ENCODE assay signal across 11 mouse cellular contexts in genomic region chr8:126806591-126806990, GRCm38 (mm10).
DNase-seq lines count a peak whose midpoint lies in the region; ATAC-seq and TF ChIP-seq lines count a peak whose summit lies in the region.
"Had no signal": no experiment of that assay in that cellular context is flagged by ENCODE, and none has a peak within 500 bp of the region (broad histone marks: within the 10 kb centered on the region; RNA-seq: fewer than 3 reads in every experiment).

No protein-coding gene starts in this region.

- H3K9me3 ChIP-seq in kidney, embryonic 16.5 days (ENCODE audit: low read length) = no peaks in the 10 kb centered on the region
- H3K9me3 ChIP-seq in heart, embryonic 16.5 days (replicated peaks; ENCODE audit: control insufficient read depth, low read length) = no peaks in the 10 kb centered on the region
- H3K9me3 ChIP-seq in liver, embryonic 13.5 days (replicated peaks) = no peaks in the 10 kb centered on the region
- H3K9me3 ChIP-seq: forebrain, embryonic 10.5 days; G1E had no signal

- H3K4me3 ChIP-seq in kidney, embryonic 16.5 days (ENCODE audit: low read length) = no peak overlapping the region
- no peak overlapping the region for H3K4me3 ChIP-seq in cortical plate, adult 2 months (ENCODE audit: insufficient read depth, low read length)
- no peak overlapping the region for H3K4me3 ChIP-seq in heart, embryonic 16.5 days (ENCODE audit: low read length)
- no peak overlapping the region for H3K4me3 ChIP-seq in liver, embryonic 13.5 days (replicated peaks)
- H3K4me3 ChIP-seq: forebrain, embryonic 10.5 days had no signal

- 0 out of 2 replicates have a peak overlapping the region, but pooled peaks have one; percentile 31 for H3K9ac ChIP-seq in kidney, embryonic 16.5 days (replicated peaks; ENCODE audit: low read length)
- no peak overlapping the region for H3K9ac ChIP-seq in heart, embryonic 16.5 days (ENCODE audit: low read length)
- H3K9ac ChIP-seq in liver, embryonic 13.5 days = no peak overlapping the region

- H3K36me3 ChIP-seq in kidney, embryonic 16.5 days (ENCODE audit: insufficient read depth, low read length) = no peaks in the 10 kb centered on the region
- no peaks in the 10 kb centered on the region for H3K36me3 ChIP-seq in heart, embryonic 16.5 days (ENCODE audit: control insufficient read depth, insufficient read depth)
- H3K36me3 ChIP-seq in liver, embryonic 13.5 days = no peaks in the 10 kb centered on the region
- H3K36me3 ChIP-seq: forebrain, embryonic 10.5 days; G1E had no signal

- ATAC-seq in kidney, embryonic 16.5 days (ENCODE audit: low FRiP score, low TSS enrichment) = no peak
- no peak for ATAC-seq in heart, embryonic 16.5 days (replicated peaks; ENCODE audit: extremely low read depth, insufficient read depth, low FRiP score)
- no peak for ATAC-seq in liver, embryonic 13.5 days (ENCODE audit: low read depth)

- 98% methylated on average over 2 of the region's 2 CpGs for WGBS in kidney, embryonic 16.5 days
- WGBS in heart, embryonic 16.5 days = 86% methylated on average over 2 of the region's 2 CpGs
- WGBS in liver, embryonic 13.5 days (ENCODE audit: insufficient replicate concordance) = 86% methylated on average over 2 of the region's 2 CpGs

- no peaks in the 10 kb centered on the region for H3K27me3 ChIP-seq in kidney, embryonic 16.5 days (ENCODE audit: insufficient read depth, low read length)
- H3K27me3 ChIP-seq in heart, embryonic 16.5 days (ENCODE audit: control insufficient read depth, insufficient read depth, low read length) = peaks cover 2% of the 10 kb centered on the region; the same call in 1 of the 2 replicates
- H3K27me3 ChIP-seq in liver, embryonic 13.5 days = 0 out of 2 replicates have a peak, but pooled peaks cover 5% of the 10 kb centered on the region

- H3K4me1 ChIP-seq in kidney, embryonic 16.5 days (ENCODE audit: insufficient read depth, low read length) = peaks cover 19% of the 10 kb centered on the region
- H3K4me1 ChIP-seq in cortical plate, adult 2 months (ENCODE audit: control insufficient read depth, insufficient read depth, low read length) = peaks cover 1% of the 10 kb centered on the region; the same call in 1 of the 2 replicates
- H3K4me1 ChIP-seq in heart, embryonic 16.5 days (ENCODE audit: control insufficient read depth, insufficient read depth, low read length) = peaks cover 25% of the 10 kb centered on the region
- H3K4me1 ChIP-seq in liver, embryonic 13.5 days (replicated peaks) = peaks cover 49% of the 10 kb centered on the region

- TF ChIP-seq CTCF in cortical plate, adult 2 months (IDR thresholded peaks at IDR 0.05; ENCODE audit: extremely low read depth, insufficient read depth, low read length) = no peak

- H3K4me2 ChIP-seq in kidney, embryonic 16.5 days (replicated peaks; ENCODE audit: low read depth, low read length) = no peak overlapping the region
- H3K4me2 ChIP-seq in heart, embryonic 16.5 days (ENCODE audit: low read depth, low read length) = no peak overlapping the region
- H3K4me2 ChIP-seq in liver, embryonic 13.5 days = no peak overlapping the region

- peak overlapping the region; percentile 93 for H3K27ac ChIP-seq in kidney, embryonic 16.5 days (ENCODE audit: low read length)
- H3K27ac ChIP-seq in cortical plate, adult 2 months (ENCODE audit: insufficient read depth, low read length) = 0 out of 2 replicates have a peak overlapping the region, but pooled peaks have one; percentile 86
- peak overlapping the region; percentile 85 for H3K27ac ChIP-seq in heart, embryonic 16.5 days (ENCODE audit: low read length)
- peak overlapping the region; percentile 68 for H3K27ac ChIP-seq in liver, embryonic 13.5 days

- DNase-seq in kidney, postnatal 14 days = no peak
- DNase-seq in liver, embryonic 13.5 days = no peak
- no peak for DNase-seq in yolk sac, embryonic 10.5 days (ENCODE audit: low spot score)
- DNase-seq in urinary bladder, postnatal 4 days (ENCODE audit: low spot score in 2 of 2) = no peak
- DNase-seq: cerebellum, adult 8-10 months; retina, postnatal 1 day had no signal

- no peak for TF ChIP-seq POLR2A in cortical plate, adult 2 months (IDR thresholded peaks at IDR 0.05; ENCODE audit: extremely low read depth, insufficient read depth, low read length)
